Mouse (Mus musculus): ENCODE data around the gene Eprs. TPM values are rescaled to one million over a fixed set of nuclear protein-coding genes. Genes with fewer than 3 reads are reported as not detected.

Eprs gene
- polyA plus RNA-seq (2017; shearing (Covaris generic)): 115 TPM

GRCm38 (mm10) chr1:185362677-185363520, at the start of gene Eprs:
Eprs (plus strand) TSS chr1:185363044.

GRCm38 (mm10) chr1:185328721-185329610, 33.9 kb upstream of the Eprs start, which contains the start of gene Iars2:
Iars2 (minus strand) TSS chr1:185329396.

GRCm38 (mm10) chr1:185331983-185332430, 30.8 kb upstream of the Eprs start, which contains the start of gene Bpnt1:
Bpnt1 (plus strand) TSS chr1:185332149.

GRCm38 (mm10) chr1:185454575-185454954, 91.7 kb downstream of the Eprs start, which contains the start of gene Slc30a10:
Slc30a10 (plus strand) TSS chr1:185454848.

Other genes with a start within 250 kb of the Eprs start
- 39.3 TPM for gene Rab3gap2, start 158.9 kb upstream of the Eprs start, polyA plus RNA-seq (2017; shearing (Covaris generic))
- gene Iars2, start 33.6 kb upstream of the Eprs start, polyA plus RNA-seq (2017; shearing (Covaris generic)): 17.3 TPM
- gene Bpnt1, start 30.9 kb upstream of the Eprs start, polyA plus RNA-seq (2017; shearing (Covaris generic)): 15.5 TPM
- not detected for gene Slc30a10, start 91.8 kb downstream of the Eprs start, polyA plus RNA-seq (2017; shearing (Covaris generic))

Measured in activated CD4-positive, CD25-positive, alpha-beta regulatory T cell, adult 9 weeks (primary cell).